Mouse (Mus musculus): ENCODE data around the gene Zfp882. TPM values are rescaled to one million over a fixed set of nuclear protein-coding genes. Genes with fewer than 3 reads are reported as not detected.
A peak's percentile ranks its signal among the peaks of the same experiment; 100 is the strongest.
"Not testable (repeated sequence)": the region's sequence is repeated elsewhere in the genome, so short reads cannot be mapped to it uniquely, and the experiment has no call there.

Gene Zfp882
- total RNA-seq, 2 experiments from 2014 or later = 2.4 to 5.5 TPM

GRCm38 (mm10) chr8:71951436-71952161, 43.2 kb downstream of the Zfp882 start:
- peak; percentile 11 to 16 for DNase-seq
- intact Hi-C loops (cut with DNase I) = no loop called here

GRCm38 (mm10) chr8:71952489-71952888, 44.1 kb downstream of the Zfp882 start:
- DNase-seq = no peak
- intact Hi-C loops (cut with DNase I) = no loop called here

- DNase-seq; intact Hi-C loops (cut with DNase I): not testable (repeated sequence)
Observed at GRCm38 (mm10) chr8:71952961-71953700, 44.7 kb downstream of the Zfp882 start.

GRCm38 (mm10) chr8:71954666-71955065, 46.3 kb downstream of the Zfp882 start:
- DNase-seq = no peak
- intact Hi-C loops (cut with DNase I) = no loop called here

- intact Hi-C loops (cut with DNase I) = no loop called here
- no peak for DNase-seq
Observed at GRCm38 (mm10) chr8:71960483-71960882, 52.1 kb downstream of the Zfp882 start.

GRCm38 (mm10) chr8:71961796-71962195, 53.4 kb downstream of the Zfp882 start:
- intact Hi-C loops (cut with DNase I) = no loop called here
- no peak for DNase-seq

GRCm38 (mm10) chr8:71964051-71964450, 55.6 kb downstream of the Zfp882 start:
- no peak for DNase-seq
- intact Hi-C loops (cut with DNase I) = no loop called here

GRCm38 (mm10) chr8:71965166-71965565, 56.8 kb downstream of the Zfp882 start:
- intact Hi-C loops (cut with DNase I) = no loop called here
- DNase-seq = no peak

Other genes with a start within 250 kb of the Zfp882 start
- gene Unc13a, start 236.9 kb upstream of the Zfp882 start, total RNA-seq (2021) = under 1 TPM; 0.49 to 0.64 TPM
- gene Jak3, start 232.3 kb upstream of the Zfp882 start, total RNA-seq (2021) = 1 to 10 TPM; 8.2 to 8.6 TPM
- gene Insl3, start 219.4 kb upstream of the Zfp882 start, total RNA-seq (2021) = 1 to 10 TPM; 3.8 to 4.7 TPM
- gene B3gnt3, start 206.8 kb upstream of the Zfp882 start, total RNA-seq (2021) = 1 to 10 TPM; 6.5 to 7.5 TPM
- gene Fcho1, start 182.9 kb upstream of the Zfp882 start, total RNA-seq (2021) = 1 to 10 TPM in 1 of 2 experiments, under 1 TPM in 1; 0.56 to 1.2 TPM
- 1 to 10 TPM; 6.2 to 6.9 TPM for gene Zfp709, start 26.6 kb upstream of the Zfp882 start, total RNA-seq (2021)
- gene Zfp617, start within 50 bp of the Zfp882 start, total RNA-seq (2021) = 10 to 100 TPM; 25.1 to 25.2 TPM
- gene Zfp961, start 42.4 kb downstream of the Zfp882 start, total RNA-seq (2021) = 1 to 10 TPM; 7.0 TPM
- gene Cyp4f18, start 101.0 kb downstream of the Zfp882 start, total RNA-seq (2021) = 1 to 10 TPM in 1 of 2 experiments, under 1 TPM in 1; 0.67 to 1.6 TPM
- gene Olfr372, start 132.6 kb downstream of the Zfp882 start, total RNA-seq (2021) = not detected
- gene Olfr373, start 174.6 kb downstream of the Zfp882 start, total RNA-seq (2021) = not detected
- not detected for gene Olfr374, start 198.4 kb downstream of the Zfp882 start, total RNA-seq (2021)
- gene Tpm4, start 226.4 kb downstream of the Zfp882 start, total RNA-seq (2021) = 10 to 100 TPM; 86.3 to 97.2 TPM